Mouse (Mus musculus): ENCODE measurements around the gene Kif13a. TPM values are rescaled to one million over a fixed set of nuclear protein-coding genes. Genes with fewer than 3 reads are reported as not detected.

Kif13a gene
- polyA plus RNA-seq, 1 experiment from 2014 or later = 4.9 TPM

DNA sequence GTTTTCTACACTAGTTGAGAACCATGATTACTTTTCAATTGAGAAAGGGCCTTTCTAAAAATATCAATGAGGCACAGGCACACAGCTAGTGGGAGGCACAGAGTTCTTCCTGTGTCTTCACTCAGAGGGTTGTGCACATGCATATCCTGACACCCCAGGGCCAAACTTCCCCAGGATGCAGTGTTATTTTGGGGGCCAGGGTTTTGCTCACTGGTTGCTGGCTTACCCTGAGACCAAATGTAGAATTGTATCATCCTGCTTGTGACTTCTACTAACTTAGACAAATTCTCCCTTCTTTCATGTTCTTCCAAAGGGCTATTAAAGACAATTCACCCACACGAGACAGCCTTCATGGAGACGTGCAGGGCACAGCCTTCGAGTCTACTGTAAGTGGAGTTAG is 45.7 kb downstream of the Kif13a start:
- Histone ChIP-seq H3K27me3 (ENCODE audit: insufficient read depth, low read length) (no peaks in the 10 kb centered on the region), H3K9me3 (ENCODE audit: low read length) (no peaks in the 10 kb centered on the region), H3K27ac (ENCODE audit: low read depth) (no peak overlapping the region), H3K4me2 (ENCODE audit: low read depth, low read length) (no peak overlapping the region), H3K4me3 (ENCODE audit: low read depth, low read length) (no peak overlapping the region), H3K9ac (replicated peaks) (no peak overlapping the region), H3K36me3 (replicated peaks; ENCODE audit: insufficient read depth, low read length) (no peaks in the 10 kb centered on the region), H3K4me1 (ENCODE audit: insufficient read depth) (peaks cover 25% of the 10 kb centered on the region)
- no peak for ATAC-seq
- no peak for DNase-seq
- no peak for TF ChIP-seq CTCF (IDR thresholded peaks at IDR 0.05; ENCODE audit: low read depth)
- 75% methylated on average over 3 of the region's 3 CpGs for WGBS (ENCODE audit: insufficient replicate concordance)

DNA sequence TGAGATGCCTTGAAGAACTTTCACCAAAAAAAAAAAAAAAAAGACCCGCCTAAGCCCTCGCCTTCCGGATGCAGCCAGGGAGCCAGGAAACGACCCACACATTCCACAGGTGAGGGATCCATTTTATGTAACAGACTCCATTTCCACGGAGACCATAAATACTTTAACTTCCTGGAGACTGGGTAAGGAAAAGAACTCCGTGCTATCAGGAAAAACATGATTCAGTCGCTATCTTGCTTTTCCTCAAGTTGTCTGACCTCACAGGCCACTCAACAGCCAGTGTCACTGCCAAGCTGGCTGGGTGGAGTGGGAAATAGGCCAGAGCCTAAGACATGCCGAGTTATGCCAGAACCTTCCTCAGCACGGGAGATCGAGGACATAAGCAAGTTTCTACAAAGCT is 46.3 kb downstream of the Kif13a start:
- Histone ChIP-seq H3K9ac (replicated peaks) (no peak overlapping the region), H3K36me3 (replicated peaks; ENCODE audit: insufficient read depth, low read length) (no peaks in the 10 kb centered on the region), H3K9me3 (ENCODE audit: low read length) (no peaks in the 10 kb centered on the region), H3K4me2 (ENCODE audit: low read depth, low read length) (no peak overlapping the region), H3K4me3 (ENCODE audit: low read depth, low read length) (no peak overlapping the region), H3K4me1 (ENCODE audit: insufficient read depth) (peaks cover 23% of the 10 kb centered on the region), H3K27me3 (ENCODE audit: insufficient read depth, low read length) (no peaks in the 10 kb centered on the region), H3K27ac (ENCODE audit: low read depth) (no peak overlapping the region)
- 61% methylated on average over 10 of the region's 10 CpGs for WGBS (ENCODE audit: insufficient replicate concordance)
- DNase-seq (no peak), ATAC-seq (no peak)
- TF ChIP-seq EP300 (IDR thresholded peaks at IDR 0.05; ENCODE audit: low read depth) = peak; percentile 33; the same call in 1 of the 2 replicates
- TF ChIP-seq CTCF (IDR thresholded peaks at IDR 0.05; ENCODE audit: low read depth) = no peak

DNA sequence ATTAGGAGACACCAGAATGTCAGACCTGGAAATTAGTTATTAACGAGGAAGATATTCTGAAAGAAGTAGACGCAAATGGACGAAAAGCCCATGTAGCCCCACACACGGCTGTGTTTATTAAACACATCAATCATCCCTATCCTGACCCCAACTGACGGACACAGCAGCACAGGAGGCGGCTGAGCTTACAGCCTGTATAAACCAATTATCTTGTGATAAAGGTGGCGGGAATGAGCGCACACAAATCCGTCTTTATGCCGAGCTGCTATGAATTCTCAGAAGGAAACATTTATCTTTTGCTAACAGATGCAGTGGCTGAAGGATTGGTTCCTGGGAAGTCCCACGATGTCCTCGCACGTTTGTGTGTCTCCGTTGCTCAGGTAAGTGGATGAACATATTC is 48.9 kb downstream of the Kif13a start:
- H3K4me3 ChIP-seq (ENCODE audit: low read depth, low read length) = no peak overlapping the region
- peaks cover 21% of the 10 kb centered on the region for H3K4me1 ChIP-seq (ENCODE audit: insufficient read depth)
- TF ChIP-seq EP300 (IDR thresholded peaks at IDR 0.05; ENCODE audit: low read depth) = no peak
- no peak for TF ChIP-seq CTCF (IDR thresholded peaks at IDR 0.05; ENCODE audit: low read depth)
- no peak overlapping the region for H3K27ac ChIP-seq (ENCODE audit: low read depth)
- no peaks in the 10 kb centered on the region for H3K36me3 ChIP-seq (replicated peaks; ENCODE audit: insufficient read depth, low read length)
- no peak overlapping the region for H3K4me2 ChIP-seq (ENCODE audit: low read depth, low read length)
- WGBS (ENCODE audit: insufficient replicate concordance) = 73% methylated on average over 14 of the region's 14 CpGs
- H3K9ac ChIP-seq (replicated peaks) = no peak overlapping the region
- H3K9me3 ChIP-seq (ENCODE audit: low read length) = no peaks in the 10 kb centered on the region
- ATAC-seq (no peak), DNase-seq (no peak)
- H3K27me3 ChIP-seq (ENCODE audit: insufficient read depth, low read length) = no peaks in the 10 kb centered on the region

DNA sequence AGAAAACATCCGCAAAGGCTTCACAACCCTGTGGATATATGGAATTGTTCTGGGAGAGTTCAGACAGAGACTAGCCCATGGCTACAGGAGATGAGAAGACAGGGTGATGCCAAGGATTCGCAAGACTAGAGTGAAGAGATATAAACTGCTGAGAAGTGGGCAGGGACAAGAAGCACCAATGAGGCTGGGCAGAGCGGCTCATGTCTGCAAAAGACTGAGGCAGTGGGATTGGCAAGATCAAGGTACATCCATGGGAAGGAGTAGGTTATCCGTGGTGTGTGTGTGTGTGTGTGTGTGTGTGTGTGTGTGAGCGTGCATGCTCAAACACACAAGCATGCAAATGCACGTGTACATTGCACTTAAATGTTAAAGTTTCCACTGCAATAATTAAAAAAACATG is 49.4 kb downstream of the Kif13a start:
- H3K4me2 ChIP-seq (ENCODE audit: low read depth, low read length) = no peak overlapping the region

DNA sequence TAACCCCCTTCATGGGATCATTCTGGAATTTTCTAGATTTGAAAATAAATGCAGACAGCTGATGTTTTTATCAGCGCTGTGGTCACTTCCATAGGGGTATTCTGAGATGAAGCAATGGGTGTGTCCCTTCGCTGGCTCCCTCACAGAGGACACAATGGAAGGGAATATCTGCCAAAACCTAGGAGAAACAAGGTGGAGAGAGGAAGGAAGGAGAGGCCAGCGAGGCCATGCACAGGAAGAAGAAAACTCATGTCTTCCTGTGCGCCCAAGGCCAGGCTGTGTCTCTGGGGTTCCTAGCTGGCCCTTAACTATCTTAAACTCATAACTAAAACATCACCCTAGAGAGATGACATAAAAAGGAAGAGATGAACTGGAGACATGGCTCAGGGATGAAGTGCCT is 52.6 kb downstream of the Kif13a start:
- Histone ChIP-seq H3K36me3 (replicated peaks; ENCODE audit: insufficient read depth, low read length) (no peaks in the 10 kb centered on the region), H3K27me3 (ENCODE audit: insufficient read depth, low read length) (no peaks in the 10 kb centered on the region), H3K4me1 (ENCODE audit: insufficient read depth) (peaks cover 9% of the 10 kb centered on the region; the same call in 1 of the 2 replicates), H3K9me3 (ENCODE audit: low read length) (no peaks in the 10 kb centered on the region), H3K9ac (replicated peaks) (no peak overlapping the region), H3K27ac (ENCODE audit: low read depth) (no peak overlapping the region), H3K4me3 (ENCODE audit: low read depth, low read length) (no peak overlapping the region), H3K4me2 (ENCODE audit: low read depth, low read length) (no peak overlapping the region)
- WGBS (ENCODE audit: insufficient replicate concordance) = 66% methylated on average over 4 of the region's 4 CpGs
- no peak for TF ChIP-seq CTCF (IDR thresholded peaks at IDR 0.05; ENCODE audit: low read depth)
- TF ChIP-seq EP300 (IDR thresholded peaks at IDR 0.05; ENCODE audit: low read depth) = no peak
- ATAC-seq = no peak
- DNase-seq = no peak

More for the DNA sequence above, 49.4 kb downstream of the Kif13a start:
- 0 out of 2 replicates have a peak, but pooled peaks cover 17% of the 10 kb centered on the region for H3K4me1 ChIP-seq (ENCODE audit: insufficient read depth)
- no peaks in the 10 kb centered on the region for H3K27me3 ChIP-seq (ENCODE audit: insufficient read depth, low read length)
- DNase-seq (no peak), ATAC-seq (no peak)
- H3K9me3 ChIP-seq (ENCODE audit: low read length) = no peaks in the 10 kb centered on the region
- no peak overlapping the region for H3K27ac ChIP-seq (ENCODE audit: low read depth)
- H3K9ac ChIP-seq (replicated peaks) = no peak overlapping the region
- no peak overlapping the region for H3K4me3 ChIP-seq (ENCODE audit: low read depth, low read length)
- TF ChIP-seq CTCF (IDR thresholded peaks at IDR 0.05; ENCODE audit: low read depth) = no peak
- TF ChIP-seq EP300 (IDR thresholded peaks at IDR 0.05; ENCODE audit: low read depth) = no peak
- 79% methylated on average over 6 of the region's 6 CpGs for WGBS (ENCODE audit: insufficient replicate concordance)
- no peaks in the 10 kb centered on the region for H3K36me3 ChIP-seq (replicated peaks; ENCODE audit: insufficient read depth, low read length)

DNA sequence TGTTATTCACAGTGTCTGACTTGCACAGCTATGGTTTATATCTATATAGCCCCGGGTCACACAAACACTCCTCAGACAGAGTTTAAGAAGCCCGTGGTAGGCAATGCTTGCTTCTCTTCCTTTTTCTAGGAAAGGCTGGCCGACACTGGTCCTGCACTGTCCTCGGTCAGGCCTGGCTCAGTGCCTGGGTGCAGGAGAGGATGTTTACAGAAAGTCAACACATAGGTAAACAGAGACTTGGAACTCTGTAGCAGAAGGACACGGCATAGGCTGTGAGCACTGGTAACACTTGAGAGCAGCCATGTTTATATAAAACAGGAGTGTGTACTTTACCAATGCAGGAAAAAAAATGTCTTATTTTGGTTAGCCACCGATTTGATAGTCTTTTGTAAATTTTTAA is 54.3 kb downstream of the Kif13a start:
- Histone ChIP-seq H3K27ac (ENCODE audit: low read depth) (0 out of 2 replicates have a peak overlapping the region, but pooled peaks have one; percentile 34), H3K27me3 (ENCODE audit: insufficient read depth, low read length) (no peaks in the 10 kb centered on the region), H3K9me3 (ENCODE audit: low read length) (no peaks in the 10 kb centered on the region), H3K4me2 (ENCODE audit: low read depth, low read length) (peak overlapping the region; percentile 23; the same call in 1 of the 2 replicates), H3K36me3 (replicated peaks; ENCODE audit: insufficient read depth, low read length) (no peaks in the 10 kb centered on the region), H3K4me3 (ENCODE audit: low read depth, low read length) (no peak overlapping the region), H3K4me1 (ENCODE audit: insufficient read depth) (peaks cover 9% of the 10 kb centered on the region; the same call in 1 of the 2 replicates), H3K9ac (replicated peaks) (no peak overlapping the region)
- TF ChIP-seq CTCF (IDR thresholded peaks at IDR 0.05; ENCODE audit: low read depth) = no peak
- no peak for TF ChIP-seq EP300 (IDR thresholded peaks at IDR 0.05; ENCODE audit: low read depth)
- DNase-seq = peak; percentile 67
- WGBS (ENCODE audit: insufficient replicate concordance) = 36% methylated on average over 6 of the region's 6 CpGs
- peak; percentile 99 for ATAC-seq

DNA sequence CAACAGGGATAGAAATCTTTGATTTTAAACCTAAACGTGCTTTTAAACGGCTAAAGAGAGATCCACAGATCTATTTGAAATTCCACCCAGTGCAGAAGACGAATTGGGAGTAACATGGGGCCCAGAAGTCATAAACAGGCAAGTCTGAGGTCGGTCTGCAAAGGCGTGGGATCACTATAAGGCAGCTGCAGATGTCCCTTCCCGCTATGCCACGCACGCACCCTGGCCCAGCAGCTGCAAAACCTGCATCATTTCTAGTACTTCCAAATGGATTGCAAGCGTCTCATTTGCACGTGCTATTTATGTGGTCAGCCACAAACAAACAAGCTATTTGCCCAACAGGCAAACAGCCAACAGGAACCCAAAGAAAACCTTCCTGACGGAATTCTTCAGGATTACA is 56.9 kb downstream of the Kif13a start:
- no peaks in the 10 kb centered on the region for H3K27me3 ChIP-seq (ENCODE audit: insufficient read depth, low read length)
- H3K4me2 ChIP-seq (ENCODE audit: low read depth, low read length) = no peak overlapping the region
- H3K9me3 ChIP-seq (ENCODE audit: low read length) = no peaks in the 10 kb centered on the region
- peaks cover 9% of the 10 kb centered on the region; the same call in 1 of the 2 replicates for H3K4me1 ChIP-seq (ENCODE audit: insufficient read depth)
- no peak for TF ChIP-seq CTCF (IDR thresholded peaks at IDR 0.05; ENCODE audit: low read depth)
- no peak for TF ChIP-seq EP300 (IDR thresholded peaks at IDR 0.05; ENCODE audit: low read depth)
- H3K4me3 ChIP-seq (ENCODE audit: low read depth, low read length) = no peak overlapping the region
- no peaks in the 10 kb centered on the region for H3K36me3 ChIP-seq (replicated peaks; ENCODE audit: insufficient read depth, low read length)
- H3K9ac ChIP-seq (replicated peaks) = no peak overlapping the region
- DNase-seq = no peak
- WGBS (ENCODE audit: insufficient replicate concordance) = 75% methylated on average over 11 of the region's 11 CpGs
- no peak for ATAC-seq
- no peak overlapping the region for H3K27ac ChIP-seq (ENCODE audit: low read depth)
